Mouse (Mus musculus) left cerebral cortex, adult 18-20 months (tissue): ENCODE measurements at regions not wholly inside any gene's neighbourhood (a gene's known extent, or its start where the extent isn't known, plus 50 kb on each side); places are given as distances from the start of the nearest gene placed in this dataset.

Experiments
- DNase-seq, 2 experiments: peaks; one replicate each; pipeline ENCODE4 v3.0.0; 2021 to 2022; ENCODE audit warnings: low spot score in 2 of 2, mixed read lengths in 1 of 2

GRCm38 (mm10) chr2:55687345-55687744 is 251.6 kb downstream of the Kcnj3 start:
- DNase-seq, result no peak

GRCm38 (mm10) chr2:55692902-55693870 is 257.4 kb downstream of the Kcnj3 start:
- peak; percentile 31 to 37 for DNase-seq

- no peak for DNase-seq
Observed at GRCm38 (mm10) chr2:55699705-55700104, 263.9 kb downstream of the Kcnj3 start.
